Mouse (Mus musculus) CD4-positive, CD25-positive, alpha-beta regulatory T cell, adult 4 months (primary cell): ENCODE data around the gene Yif1b. TPM values are rescaled to one million over a fixed set of nuclear protein-coding genes. Genes with fewer than 3 reads are reported as not detected.

ENCODE experiments used
- ATAC-seq: one replicate; pipeline ENCODE4 v1.8.0; 2017
- polyA plus RNA-seq, 2 experiments: library from polyadenylated mRNA; unstranded; fragments of 100-300 nt; shearing (Covaris generic); gene quantifications; one replicate each; pipeline ENCODE4 v1.2.1; 2017

Yif1b gene
- polyA plus RNA-seq, 2 experiments from 2014 or later: 58.4 to 71.7 TPM

DNA sequence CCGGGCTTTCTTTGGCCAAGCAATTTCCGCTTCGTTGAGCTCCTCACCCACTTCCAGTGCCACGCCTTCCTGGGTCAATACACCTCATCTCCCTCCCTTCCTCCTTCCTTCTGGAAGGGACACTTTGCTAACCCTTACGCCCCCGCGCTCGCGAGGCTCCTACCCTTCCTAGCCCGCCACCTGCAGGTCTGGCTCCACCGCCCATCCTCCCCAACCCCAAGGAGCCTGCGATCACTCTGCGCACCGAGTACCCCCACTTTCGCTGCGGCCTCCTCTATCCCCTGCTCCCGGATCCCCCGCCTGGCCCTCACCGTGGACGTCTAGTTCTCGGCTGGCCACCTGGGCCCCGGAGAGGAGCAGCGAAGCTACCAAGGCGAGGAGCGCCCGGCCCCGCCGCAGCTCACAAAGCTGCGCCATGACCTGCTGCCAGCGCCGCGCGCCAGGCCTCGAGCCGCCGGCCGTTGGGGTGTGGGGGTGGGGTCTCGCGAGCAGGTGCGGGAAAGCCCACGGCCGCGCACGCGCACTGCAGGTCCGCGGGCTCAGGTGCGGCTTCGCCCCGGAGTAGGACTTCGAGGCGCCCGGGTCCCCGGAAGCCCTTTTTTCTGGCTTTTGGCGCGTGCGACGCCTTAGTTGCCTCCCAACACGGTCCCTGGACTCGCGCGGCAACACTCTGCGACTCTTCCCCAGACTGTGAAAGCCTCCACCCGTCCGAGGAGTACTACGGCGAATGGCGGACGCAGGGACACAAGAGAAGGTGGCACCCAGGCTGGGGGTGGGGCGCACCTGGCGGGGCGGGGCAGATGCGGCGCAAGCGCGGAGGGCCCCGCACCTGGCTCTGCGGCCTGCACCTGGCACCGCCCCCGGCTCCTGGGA lies 43.3 kb downstream of the Yif1b start, which contains the start of gene Spint2:
TSS of gene Spint2 (minus strand) at position 712 of the 873 bp plus-strand sequence.
- peak; percentile 73 for ATAC-seq

DNA sequence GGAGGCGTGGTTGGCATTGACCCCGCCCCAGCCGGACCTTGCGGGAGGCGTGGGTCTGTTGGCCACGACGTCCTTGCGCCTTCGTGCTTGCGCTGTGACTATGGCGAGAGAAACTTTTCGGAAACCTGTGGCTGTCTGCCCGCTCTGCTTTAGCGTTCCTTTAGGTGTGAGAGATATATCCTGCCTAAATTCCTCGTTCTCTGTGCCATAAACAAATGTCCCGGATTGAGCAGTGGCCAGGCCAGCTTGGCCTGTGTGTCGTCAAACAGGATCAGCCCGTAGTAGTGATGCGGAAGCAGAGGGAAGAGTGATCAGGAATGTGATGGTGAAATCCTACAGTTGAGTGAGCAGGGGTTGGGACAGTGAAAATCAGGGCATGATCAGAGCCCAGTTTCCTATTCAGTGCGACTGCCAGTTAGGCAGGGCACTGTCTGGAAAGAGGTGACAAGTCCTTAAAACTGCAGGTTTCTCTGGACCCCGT lies 44.0 kb downstream of the Yif1b start:
- ATAC-seq: no peak

DNA sequence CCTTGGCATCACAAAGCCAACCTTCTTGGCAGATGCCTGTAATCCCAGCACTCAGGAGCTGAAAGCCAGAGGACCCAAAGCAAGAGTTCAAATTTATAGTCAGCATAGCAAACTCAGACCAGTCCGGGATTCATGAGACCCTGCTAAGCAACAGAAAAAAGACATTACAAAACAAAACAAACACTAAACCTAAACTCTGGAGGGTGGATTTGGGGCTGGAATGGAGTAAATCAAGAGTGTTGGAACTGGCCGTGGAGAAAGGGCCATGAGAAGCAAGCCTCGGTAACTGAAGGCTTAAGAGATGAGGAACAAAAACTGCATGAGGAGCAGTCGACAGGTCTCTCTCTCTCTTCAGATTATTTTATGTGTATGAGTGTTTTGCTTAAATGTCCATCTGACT lies 45.7 kb downstream of the Yif1b start:
- no peak for ATAC-seq

DNA sequence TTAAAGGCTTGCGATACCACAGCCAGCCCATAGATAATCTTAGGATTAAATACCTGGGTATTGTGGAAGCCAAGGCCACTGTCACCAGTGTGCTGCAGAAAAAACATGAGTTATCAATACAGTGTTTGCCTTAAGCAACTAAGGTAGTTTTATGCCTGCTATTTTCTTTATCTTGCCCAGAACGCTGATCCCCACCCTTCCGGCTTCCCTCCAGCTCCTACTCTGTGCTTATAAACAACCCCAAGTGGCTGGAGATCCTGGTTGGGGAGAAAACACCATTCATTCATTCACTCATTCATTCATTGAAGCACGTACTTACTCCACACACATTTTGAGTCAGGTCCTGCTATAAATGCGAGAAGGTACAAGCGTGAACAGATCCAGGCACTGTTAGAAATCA lies 46.4 kb downstream of the Yif1b start:
- no peak for ATAC-seq

DNA sequence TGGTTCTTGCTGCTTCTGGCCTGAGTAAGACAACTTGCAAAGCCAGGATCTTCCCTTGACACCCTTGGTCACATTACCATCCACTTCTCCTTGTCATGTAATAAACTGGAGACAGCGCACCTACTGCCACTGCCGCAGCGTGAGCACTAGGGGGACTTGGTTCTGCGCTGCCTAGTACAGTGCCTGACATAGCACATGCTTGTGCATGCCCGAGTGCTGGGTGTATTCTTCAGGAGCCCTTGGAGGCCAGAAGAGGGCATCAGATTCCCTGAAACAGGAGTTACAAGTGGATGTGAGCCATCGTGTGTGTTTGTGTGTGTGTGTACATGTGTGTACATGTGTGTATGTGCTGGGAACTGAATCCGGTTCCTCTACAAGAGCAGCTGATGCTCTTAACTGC lies 49.4 kb downstream of the Yif1b start:
- no peak for ATAC-seq

DNA sequence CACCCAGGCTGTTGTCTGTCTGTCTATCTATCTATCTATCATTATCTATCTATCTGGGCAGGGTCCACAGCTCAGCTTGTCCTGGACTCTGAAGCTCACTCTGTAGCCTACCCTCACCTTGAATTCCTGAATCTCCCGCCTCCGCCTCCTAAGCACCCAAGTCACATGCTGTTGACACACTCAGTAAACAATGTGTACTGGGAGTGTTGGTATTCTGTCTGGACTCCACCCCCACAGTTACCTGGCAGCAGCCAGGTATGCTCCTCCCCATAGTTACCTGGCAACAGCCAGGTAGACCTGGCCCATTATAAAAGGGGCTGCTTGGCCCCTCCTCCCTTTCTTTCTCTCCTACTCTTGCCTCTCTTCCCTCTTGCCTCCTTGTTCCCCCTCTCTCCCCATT lies 50.0 kb downstream of the Yif1b start:
- ATAC-seq: no peak

DNA sequence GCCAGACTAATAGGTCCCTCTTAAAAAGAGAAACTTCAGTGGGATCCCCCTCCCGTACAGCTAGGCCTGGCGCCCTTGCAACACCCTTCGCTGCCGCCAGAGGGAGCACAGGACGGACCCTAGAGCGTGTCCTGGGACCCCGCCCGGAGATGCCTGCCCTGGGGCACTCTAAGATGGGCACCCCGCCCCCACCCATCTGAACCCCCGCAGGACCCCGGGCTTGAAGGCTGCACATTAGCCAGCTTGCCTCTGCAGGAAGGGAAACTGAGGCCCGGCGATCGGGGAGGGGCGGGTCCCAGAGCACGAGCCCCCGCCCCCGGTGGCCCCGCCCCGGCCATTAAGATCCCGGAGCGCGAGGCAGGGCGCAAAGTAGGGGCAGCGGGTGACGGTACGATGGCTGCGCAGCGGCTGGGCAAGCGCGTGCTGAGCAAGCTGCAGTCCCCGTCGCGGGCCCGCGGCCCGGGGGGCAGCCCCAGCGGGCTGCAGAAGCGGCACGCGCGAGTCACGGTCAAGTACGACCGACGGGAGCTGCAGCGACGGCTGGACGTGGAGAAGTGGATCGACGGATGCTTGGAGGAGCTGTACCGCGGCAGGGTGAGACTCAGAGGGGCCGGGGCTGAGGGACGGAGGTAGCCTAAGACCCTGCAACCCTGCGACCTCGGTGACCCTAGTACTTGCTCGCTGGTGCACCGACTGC lies 51.0 kb downstream of the Yif1b start, which contains the start of gene Ppp1r14a:
TSS of gene Ppp1r14a (plus strand) at position 367 of the 697 bp plus-strand sequence.
- ATAC-seq: peak; percentile 61

DNA sequence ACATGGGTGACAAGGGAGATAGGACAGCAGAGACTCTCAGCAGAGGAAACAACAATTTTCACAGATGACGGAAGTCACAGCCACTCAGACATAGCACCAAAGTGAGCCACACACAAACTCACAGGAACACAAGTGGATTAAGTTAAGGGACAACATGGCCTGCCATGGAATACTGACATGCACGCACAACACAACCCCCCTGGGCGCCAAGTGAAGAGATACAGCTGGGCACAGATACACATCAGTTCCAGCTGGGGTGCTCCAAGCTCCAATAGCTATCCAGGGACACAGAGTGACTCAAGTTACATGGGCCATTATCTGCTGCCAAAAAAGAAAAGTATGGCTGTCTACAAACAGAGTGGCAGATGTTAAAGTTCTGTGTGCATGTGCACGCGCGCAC lies 51.7 kb downstream of the Yif1b start:
- ATAC-seq: no peak

DNA sequence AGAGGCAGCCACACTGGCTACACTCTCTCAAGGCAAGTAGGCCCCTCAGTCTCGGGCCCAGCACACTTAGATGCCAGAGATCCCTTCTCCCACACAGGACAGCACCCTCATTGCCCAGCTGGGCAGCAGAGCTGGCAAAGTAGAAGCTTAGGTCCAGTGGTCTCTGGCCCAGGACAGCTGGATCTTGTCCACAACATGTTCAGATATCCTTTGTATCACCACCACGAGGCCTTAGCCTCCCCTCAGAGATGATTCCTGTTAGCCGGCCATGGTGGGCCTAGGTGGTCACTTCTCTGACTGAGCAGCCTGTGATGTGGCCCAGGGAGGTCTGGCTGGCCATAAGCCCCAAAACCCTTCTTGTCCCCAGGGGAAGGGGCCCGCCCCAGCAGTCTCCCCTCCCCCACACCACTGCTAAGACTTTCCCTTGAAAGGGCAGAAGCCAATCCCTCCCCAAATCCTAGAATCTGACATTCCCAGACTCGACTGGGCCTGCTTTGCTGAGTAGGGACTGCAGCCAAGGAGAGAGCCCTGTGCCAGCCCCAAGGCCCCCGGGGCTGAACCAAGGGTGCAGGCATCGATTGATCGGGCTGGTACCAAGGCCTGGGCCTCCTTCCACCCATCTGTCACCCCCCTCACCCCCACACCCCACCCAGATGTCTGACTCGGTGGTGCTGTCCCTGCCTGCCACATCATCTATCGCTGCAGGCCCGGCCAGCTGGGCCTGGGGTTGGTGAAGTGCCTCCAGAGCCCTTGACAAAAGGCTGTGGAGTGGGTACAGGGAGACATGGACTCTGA lies 52.8 kb downstream of the Yif1b start:
- ATAC-seq: no peak

DNA sequence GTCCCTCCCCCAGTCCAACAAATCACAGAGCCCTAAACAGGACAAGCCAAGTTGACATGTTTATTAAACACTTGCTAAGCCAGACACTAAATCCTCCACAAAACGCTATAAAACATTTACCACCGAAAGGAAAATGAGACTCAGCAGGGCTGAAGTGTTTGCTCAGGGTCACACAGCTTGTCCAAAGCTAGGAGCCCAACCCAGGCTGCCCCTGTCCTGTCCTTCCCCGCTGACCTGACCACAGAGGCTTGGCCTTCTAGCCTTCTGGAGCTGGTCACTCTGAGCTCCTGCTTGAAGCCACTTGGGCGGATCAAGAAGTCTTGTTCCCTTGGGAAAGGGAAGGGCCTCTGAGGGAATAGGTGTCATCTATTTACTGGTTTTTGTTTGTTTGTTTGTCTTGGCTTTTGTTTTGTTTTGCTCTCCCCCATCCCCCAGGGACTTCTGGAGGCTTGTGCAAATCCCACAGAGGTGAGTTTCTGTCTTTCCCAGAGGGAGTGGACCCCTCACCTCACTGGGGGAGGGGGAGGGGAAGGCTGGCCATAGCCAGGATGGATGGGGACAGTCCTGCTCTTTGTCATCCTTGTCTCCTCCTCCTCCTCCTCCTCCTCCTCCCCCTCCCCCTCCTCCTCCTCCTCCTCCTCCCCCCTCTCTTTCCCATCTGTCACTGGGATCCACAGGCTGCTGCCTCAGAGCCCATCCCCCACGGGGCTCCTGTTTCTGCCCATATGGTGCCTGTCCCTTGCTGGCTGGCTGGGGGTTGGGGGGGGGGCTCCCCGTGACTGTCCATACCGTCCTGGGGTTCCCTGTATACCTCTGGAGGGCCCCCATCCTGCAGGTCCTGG lies 53.7 kb downstream of the Yif1b start:
- ATAC-seq: no peak

DNA sequence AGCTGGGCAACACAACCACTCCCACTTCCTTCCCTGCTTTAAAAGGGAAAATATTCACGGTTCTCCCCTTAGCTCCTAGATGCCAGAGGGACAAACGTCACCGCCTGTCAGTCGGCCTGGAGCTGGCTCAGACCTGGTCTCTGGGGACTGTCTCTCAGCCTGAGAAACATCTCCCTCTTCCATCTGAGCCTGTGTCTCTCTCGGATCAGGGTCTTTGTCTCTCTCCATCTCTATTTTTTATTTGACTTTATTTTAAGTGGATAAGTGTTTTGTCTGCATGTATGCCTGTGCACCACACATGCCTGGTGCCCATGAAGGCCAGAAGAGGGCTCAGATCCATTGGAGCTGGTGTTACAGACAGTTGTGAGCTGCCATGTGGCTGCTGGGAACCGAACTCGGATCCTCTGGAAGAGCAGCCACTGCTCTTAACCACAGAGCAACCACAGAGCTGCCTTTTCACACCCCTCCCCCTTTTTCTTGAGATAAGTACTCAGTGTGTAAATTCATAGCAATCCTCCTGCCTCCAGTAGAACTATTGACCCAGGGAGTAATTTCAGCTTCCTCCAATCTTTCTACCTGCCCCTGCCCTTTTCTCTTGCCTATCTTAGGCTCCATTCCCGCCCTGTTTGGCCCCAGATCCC lies 54.4 kb downstream of the Yif1b start:
- ATAC-seq: no peak

DNA sequence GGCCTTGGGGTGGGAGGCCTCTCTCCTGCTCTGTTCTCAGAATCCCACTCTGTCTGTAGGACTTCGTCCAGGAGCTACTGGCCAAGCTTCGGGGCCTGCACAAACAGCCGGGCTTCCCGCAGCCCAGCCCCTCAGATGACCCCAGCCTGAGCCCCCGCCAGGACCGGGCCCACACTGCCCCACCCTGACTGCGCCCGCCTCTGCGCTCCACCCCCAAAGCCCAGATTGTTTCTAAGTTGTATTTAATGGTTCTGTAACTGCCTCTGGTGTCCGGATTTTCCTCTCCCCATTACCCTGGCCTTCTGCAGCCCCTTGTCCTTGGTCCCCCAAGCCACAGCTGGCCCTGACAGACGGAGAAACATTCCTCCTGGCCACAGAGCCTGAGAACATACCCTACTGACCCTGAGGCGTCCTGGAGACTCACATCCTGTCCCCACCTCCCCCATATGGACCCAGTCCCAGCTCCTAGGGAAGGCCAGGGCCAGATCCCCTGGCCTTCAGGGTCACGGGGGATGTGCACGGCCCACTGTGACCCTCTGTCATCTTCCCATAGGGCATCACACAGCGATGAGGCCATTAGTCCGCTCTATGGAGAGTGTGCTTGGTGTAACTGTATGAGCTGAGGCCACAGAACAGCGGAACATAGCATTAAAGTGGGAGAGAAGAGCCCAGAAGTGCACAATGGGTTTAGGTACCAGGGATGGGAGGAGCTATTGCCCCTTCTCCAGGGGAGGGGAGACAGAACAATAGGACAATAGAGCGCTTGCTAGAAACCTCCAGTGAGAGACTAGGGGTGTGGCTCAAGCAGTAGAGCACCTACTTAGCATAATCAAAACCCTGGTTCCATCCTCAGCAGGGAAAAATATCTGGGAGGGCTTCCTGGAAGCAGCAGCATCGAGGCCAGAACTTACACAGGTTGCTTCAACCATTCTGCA lies 55.3 kb downstream of the Yif1b start:
- ATAC-seq: no peak

DNA sequence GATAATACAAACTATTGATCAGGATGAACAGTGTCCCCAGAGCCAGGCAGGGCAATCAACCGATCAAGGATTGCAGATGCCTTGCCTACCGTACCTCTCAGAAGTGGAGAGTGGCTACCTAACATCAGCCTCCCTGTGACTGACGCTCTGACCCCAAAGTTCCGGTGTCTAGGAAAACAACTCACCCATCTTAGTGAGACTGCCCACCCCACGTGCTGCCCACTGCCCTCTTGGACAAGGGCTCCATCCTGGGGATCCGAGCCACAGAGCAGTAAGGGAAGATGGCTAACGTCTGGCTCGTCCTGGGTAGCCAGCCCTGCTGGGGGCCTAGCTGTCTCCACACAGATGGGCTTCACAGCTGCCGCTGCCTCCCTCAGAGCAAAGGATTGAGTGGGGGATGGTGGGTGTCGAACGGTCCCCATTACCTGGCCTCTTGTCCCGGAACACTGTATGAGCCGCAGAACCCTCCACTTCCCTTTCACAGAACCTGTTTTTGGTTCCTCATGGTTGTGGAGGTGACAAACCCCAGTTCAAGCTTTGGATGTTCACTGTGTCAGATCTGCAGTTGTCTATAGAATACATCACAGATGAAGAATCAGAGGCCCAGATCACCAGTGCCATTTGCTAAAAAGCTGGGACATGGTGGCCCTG lies 56.1 kb downstream of the Yif1b start:
- no peak for ATAC-seq

DNA sequence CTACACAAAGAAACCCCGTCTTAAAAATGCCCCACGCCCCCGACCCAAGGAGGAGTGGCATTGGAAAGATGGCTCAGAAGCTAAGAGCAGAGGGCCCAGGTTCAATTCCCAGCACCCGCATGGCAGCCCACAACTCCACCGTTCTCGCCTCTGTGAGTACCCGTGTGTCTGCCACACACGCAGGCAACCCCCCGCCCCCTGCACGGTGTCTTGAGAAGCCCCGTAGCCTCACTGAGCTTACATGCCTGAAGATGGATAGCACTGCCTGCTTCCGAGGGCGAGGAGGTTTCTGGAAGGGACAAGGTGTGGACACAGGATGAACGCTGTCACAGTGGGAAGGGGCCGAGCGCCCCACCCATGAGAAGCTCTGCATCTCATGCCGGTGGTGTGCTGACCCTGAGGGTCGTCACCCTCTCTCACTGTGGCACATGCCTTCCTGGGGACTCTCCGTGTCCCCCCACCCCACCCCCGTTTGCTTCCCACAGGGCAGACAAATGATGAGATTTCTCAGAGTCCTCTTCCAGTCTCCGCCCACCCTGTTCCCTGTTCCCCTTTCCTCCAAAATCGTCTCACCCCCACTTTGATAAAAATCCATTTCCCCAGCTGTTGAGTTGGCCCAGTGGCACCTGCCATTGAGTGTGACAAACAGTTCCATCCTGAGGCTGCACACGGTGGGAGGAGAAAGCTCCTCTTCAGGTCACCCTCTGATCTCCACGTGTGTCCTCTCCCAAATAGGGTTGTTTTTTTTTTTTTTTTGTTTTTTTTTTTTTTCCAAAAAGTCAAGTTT lies 57.9 kb downstream of the Yif1b start:
- no peak for ATAC-seq

DNA sequence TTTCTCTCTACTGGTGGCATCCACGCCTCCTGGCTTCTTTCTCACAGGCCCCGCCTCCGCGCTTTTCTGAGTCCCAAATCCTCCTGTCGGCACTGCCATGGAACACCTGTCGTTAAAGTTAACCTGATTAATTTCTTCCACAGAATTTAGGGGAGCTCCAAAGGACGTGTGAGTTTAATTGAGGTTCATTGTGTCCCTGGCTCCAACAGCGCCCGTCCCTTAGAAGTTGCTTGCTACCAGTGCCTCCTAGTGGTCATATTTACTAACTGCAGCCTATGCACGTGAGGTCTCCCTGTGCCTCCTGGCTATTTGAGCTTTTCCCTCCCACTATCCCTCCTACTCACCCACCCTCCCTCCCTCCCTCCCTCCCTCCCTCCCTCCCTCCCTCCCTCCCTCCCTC lies 58.9 kb downstream of the Yif1b start:
- peak; percentile 74 for ATAC-seq
